Mouse (Mus musculus) adrenal gland, postnatal 25 days (tissue): ENCODE results near the gene Olfr493. TPM values are rescaled to one million over a fixed set of nuclear protein-coding genes. Genes with fewer than 3 reads are reported as not detected.

Experiments used
- DNase-seq: peaks from one replicate; pipeline ENCODE4 v3.0.0; 2021; ENCODE audit warnings: mixed read lengths
- long read RNA-seq: library from polyadenylated mRNA; stranded (forward); transcript quantifications from one replicate; pipeline ENCODE4 v2.0.0, GENCODE M21; 2021
- total RNA-seq: library from RNA; stranded (reverse); gene quantifications from 2 replicates; pipeline ENCODE4 v1.2.3, GENCODE M21; 2021

The Olfr493 gene
- total RNA-seq = not detected in 2 replicates
- long read RNA-seq = 0 reads

DNA sequence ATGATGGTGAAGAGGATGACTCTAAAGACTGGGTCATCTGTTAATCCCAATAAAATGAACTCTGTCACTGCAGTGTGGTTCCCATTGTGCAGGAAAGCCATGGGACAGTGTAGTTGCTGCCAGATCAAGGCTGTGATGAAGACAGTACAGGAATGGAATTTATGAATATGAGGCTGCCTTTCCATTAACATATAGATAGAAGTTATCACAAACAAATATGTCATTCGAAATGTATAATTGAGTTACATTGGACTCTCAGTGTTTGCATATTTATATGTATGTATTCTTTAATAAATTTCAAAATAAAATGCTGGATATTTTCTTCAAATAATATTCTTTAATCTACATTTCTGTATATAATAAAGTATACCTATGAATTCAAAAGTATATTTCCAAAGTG, at the start of gene Olfr493:
Gene Olfr493 (minus strand): TSS at position 101 of the 400 bp plus-strand sequence.
- DNase-seq = no peak

DNA sequence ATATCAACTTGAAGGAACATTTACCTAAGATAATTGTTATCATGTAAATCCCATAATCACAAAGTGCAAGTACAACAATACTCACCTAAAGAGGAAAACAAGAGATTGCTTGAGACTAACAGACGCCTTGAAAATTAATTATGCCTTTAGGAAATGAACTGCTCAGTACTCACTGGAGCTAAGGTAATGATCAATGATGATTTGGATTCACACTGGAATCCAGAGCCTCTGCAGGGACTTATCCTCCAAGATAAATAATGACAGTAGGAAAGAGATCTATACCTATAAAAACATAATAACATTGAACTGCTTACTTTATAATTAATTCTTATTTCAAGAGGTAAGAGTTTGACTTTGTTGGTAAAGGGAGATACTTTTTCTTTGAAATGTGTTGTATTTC, 46.1 kb upstream of the Olfr493 start, which contains the start of gene Olfr495:
Gene Olfr495 (plus strand): TSS at position 301 of the 400 bp plus-strand sequence.
- DNase-seq = no peak

DNA sequence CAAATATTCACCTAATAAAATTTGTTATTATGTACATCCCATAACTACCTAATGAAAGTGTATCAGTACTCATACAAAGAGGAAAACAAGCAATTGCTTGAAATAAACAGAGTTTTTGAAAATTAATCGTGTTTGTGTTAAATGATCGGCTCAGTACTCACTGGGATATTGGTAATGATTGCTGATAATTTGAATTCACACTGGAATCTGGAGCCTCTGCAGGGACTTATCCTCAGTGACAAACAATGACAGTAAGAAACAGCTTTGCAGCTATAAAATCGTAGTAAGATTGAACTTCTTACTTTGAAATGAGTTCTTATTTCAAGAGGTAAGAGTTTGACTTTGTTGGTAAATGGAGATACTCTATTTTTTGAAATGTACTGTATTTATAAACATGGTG, 18.3 kb upstream of the Olfr493 start, which contains the start of gene Olfr494:
Gene Olfr494 (plus strand): TSS at position 301 of the 400 bp plus-strand sequence.
- no peak for DNase-seq

DNA sequence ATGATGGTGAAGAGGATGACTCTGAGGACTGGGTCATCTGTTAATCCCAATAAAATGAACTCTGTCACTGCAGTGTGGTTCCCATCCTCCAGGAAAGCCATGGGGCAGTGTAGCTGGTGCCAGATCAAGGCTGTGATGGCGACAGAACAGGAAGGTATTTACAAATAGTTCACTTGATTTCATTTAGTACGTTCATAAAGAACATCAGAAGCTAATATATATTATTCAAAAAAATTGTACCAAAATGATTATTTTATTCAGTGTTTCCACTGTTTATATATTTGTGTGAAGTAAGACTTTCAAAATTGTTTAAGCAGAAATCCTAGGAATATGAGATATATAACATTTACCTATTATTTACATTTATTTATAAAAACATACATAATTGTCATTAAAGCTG, 23.2 kb downstream of the Olfr493 start, which contains the start of gene Olfr492:
Gene Olfr492 (minus strand): TSS at position 101 of the 400 bp plus-strand sequence.
- no peak for DNase-seq

DNA sequence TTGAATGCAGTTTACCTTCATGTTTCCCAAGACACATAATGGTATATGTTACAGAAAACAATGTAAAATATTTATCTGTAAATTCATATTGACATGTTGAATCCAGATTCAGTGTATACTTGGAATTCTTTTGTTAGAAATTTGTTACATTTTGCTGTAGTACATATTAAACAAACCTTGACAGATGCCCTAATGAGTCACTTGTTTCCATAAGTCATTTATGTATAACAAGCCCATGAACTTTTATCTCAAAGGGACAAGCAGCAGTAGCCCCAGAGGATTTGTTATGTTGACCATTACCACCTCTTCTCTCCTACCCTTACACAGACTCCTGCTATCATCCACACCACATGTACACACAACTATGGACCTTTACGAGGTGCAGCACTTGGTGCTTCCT, 33.6 kb downstream of the Olfr493 start, which contains the start of gene Olfr491:
Gene Olfr491 (plus strand): TSS at position 301 of the 400 bp plus-strand sequence.
- no peak for DNase-seq

Other genes with a start within 250 kb of the Olfr493 start
- gene Olfr482, start 249.4 kb downstream of the Olfr493 start, total RNA-seq = 2.1 and 2.7 TPM in 2 replicates
- not detected in 2 replicates for gene Olfr483, start 246.1 kb downstream of the Olfr493 start, total RNA-seq
- not detected in 2 replicates for gene Olfr484, start 219.5 kb downstream of the Olfr493 start, total RNA-seq
- gene Olfr485, start 187.1 kb downstream of the Olfr493 start, total RNA-seq = not detected in 2 replicates
- gene Olfr486, start 174.2 kb downstream of the Olfr493 start, total RNA-seq = not detected in 2 replicates
- not detected in 2 replicates for gene Olfr487, start 132.3 kb downstream of the Olfr493 start, total RNA-seq
- not detected in 2 replicates for gene Olfr488, start 88.6 kb downstream of the Olfr493 start, total RNA-seq
- not detected in 2 replicates for gene Olfr490, start 58.0 kb downstream of the Olfr493 start, total RNA-seq
- not detected in 2 replicates for gene Olfr491, start 33.5 kb downstream of the Olfr493 start, total RNA-seq
- gene Olfr492, start 23.3 kb downstream of the Olfr493 start, total RNA-seq = not detected in 2 replicates
- not detected in 2 replicates for gene Olfr494, start 18.4 kb upstream of the Olfr493 start, total RNA-seq
- gene Olfr495, start 46.2 kb upstream of the Olfr493 start, total RNA-seq = not detected in 2 replicates
- gene Olfr497, start 73.4 kb upstream of the Olfr493 start, total RNA-seq = not detected in 2 replicates
- gene Olfr498, start 118.3 kb upstream of the Olfr493 start, total RNA-seq = not detected in 2 replicates
- not detected in 2 replicates for gene Olfr502, start 178.1 kb upstream of the Olfr493 start, total RNA-seq
- gene Olfr503, start 197.5 kb upstream of the Olfr493 start, total RNA-seq = not detected in 2 replicates
- gene Olfr504, start 218.8 kb upstream of the Olfr493 start, total RNA-seq = not detected in 2 replicates